Mouse (Mus musculus) limb, embryonic 13.5 days (tissue): Measurements from ENCODE around the gene Ptprm. TPM values are rescaled to one million over a fixed set of nuclear protein-coding genes. Genes with fewer than 3 reads are reported as not detected.

Experiments
- ATAC-seq: fragments of 200-750 bp; cut with Nextera tagmentation; 2 replicates; pipeline ENCODE4 v1.8.0; 2017; ENCODE audit warnings: low read depth, moderate number of reproducible peaks, moderate TSS enrichment; ENCODE audit not compliant: low FRiP score
- H3K27ac ChIP-seq: fragments of 300-500 bp; sonication (generic); 2 replicates; pipeline ENCODE4 v1.5.1; 2015; ENCODE audit warnings: inconsistent platforms, mild to moderate bottlenecking, moderate library complexity
- H3K27me3 ChIP-seq: fragments of 300-500 bp; sonication (generic); 2 replicates; pipeline ENCODE4 v1.6.1; 2015; ENCODE audit warnings: mild to moderate bottlenecking, inconsistent platforms
- H3K36me3 ChIP-seq: fragments of 300-500 bp; sonication (generic); 2 replicates; pipeline ENCODE4 v1.6.1; 2015; ENCODE audit warnings: inconsistent platforms, mild to moderate bottlenecking, moderate library complexity
- H3K4me1 ChIP-seq: fragments of 300-500 bp; sonication (generic); 2 replicates; pipeline ENCODE4 v1.6.1; 2015; ENCODE audit warnings: inconsistent platforms
- H3K4me2 ChIP-seq: fragments of 300-500 bp; sonication (generic); replicated peaks from 2 replicates; pipeline ENCODE4 v1.6.1; 2015; ENCODE audit warnings: inconsistent platforms, mild to moderate bottlenecking, moderate library complexity
- H3K4me3 ChIP-seq: fragments of 300-500 bp; sonication (generic); 2 replicates; pipeline ENCODE4 v1.5.1; 2015; ENCODE audit warnings: moderate library complexity, mild to moderate bottlenecking, inconsistent platforms
- H3K9ac ChIP-seq: fragments of 300-500 bp; sonication (generic); 2 replicates; pipeline ENCODE4 v1.6.1; 2015; ENCODE audit warnings: mild to moderate bottlenecking, inconsistent platforms
- H3K9me3 ChIP-seq: fragments of 300-500 bp; sonication (generic); 2 replicates; pipeline ENCODE4 v1.6.1; 2016; ENCODE audit warnings: inconsistent platforms
- WGBS: fragments of 180-500 bp; shearing (Covaris S2); methylation state at CpG from one replicate; pipeline ENCODE4 v1.1.7; 2015; 5-methylcytosine and 5-hydroxymethylcytosine counted together
- polyA plus RNA-seq: library from polyadenylated mRNA; unstranded; fragments of >200 nt; fragmentation: Nextera tagmentation; extraction: Ambion mirVana; gene quantifications from 2 replicates; pipeline ENCODE4 v1.2.1, GENCODE M21; 2015

The Ptprm gene
- polyA plus RNA-seq, 1 experiment from 2014 or later: 14.9 TPM

DNA sequence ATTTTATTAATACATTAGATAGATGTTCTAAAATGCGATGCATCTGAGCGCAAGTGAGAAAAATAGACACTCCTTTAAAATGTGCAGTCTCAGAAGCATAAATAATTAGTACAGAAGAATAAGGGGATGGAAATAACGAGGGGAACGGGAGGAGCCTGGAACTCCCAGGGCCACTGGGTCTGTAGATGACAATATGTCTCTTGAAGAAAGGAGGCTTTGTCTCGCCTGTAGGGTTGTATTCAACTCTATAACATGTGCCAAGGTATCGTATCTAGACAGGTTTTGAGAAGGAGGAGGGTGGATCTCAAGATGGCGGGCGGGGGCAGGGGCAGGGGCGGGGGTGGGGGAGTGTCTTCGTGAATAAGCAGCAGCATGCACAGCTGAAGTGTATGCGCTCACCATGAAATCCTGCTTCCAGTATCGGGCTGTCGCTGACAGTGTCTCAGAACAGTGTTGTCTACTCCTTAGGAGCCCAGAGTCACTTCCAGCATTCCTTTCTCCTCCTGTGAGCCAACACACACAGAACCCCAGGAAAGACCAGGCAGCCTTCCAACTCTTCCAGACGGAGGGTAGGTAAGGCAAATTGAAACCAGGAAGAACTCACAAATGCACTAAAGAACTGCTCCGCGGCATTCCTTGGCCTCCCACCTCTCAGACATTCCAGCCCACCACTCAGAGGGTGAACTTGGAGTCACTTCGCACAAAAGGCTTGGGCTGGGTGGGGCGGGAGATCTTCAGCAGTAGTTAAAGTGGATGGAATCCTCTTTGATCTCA, 50.7 kb downstream of the Ptprm start:
- no peaks in the 10 kb centered on the region for H3K27me3 ChIP-seq
- WGBS: 56% methylated on average over 18 of the region's 18 CpGs

DNA sequence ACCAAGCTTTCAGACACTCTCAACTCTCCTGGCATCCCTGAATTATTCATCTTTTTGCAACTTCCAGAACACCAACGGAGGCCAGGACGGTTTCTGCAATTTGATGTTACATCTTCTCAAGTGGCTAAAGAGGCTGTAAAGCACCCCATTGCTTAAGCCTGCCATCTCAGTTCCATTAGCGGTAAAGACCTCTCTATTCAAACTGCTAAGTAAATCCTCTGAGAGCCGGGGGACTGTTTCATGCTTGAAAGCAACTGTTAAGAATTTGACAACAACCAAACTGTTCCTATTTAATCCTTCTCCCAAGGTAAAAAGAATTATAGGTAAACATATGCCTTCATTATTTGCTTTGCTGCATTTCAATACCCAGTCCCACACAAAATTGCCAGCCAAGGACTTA, 51.7 kb downstream of the Ptprm start:
- H3K4me3 ChIP-seq: no peak overlapping the region
- no peaks in the 10 kb centered on the region for H3K27me3 ChIP-seq
- H3K27ac ChIP-seq: no peak overlapping the region
- peaks cover 36% of the 10 kb centered on the region for H3K4me1 ChIP-seq
- H3K9ac ChIP-seq: no peak overlapping the region
- H3K9me3 ChIP-seq: peaks cover 6% of the 10 kb centered on the region; the same call in 1 of the 2 replicates
- 62% methylated on average over 4 of the region's 4 CpGs for WGBS
- H3K4me2 ChIP-seq: no peak overlapping the region
- ATAC-seq: no peak
- no peaks in the 10 kb centered on the region for H3K36me3 ChIP-seq

More for the DNA sequence above, 50.7 kb downstream of the Ptprm start:
- Histone ChIP-seq H3K9ac (no peak overlapping the region), H3K9me3 (peaks cover 6% of the 10 kb centered on the region; the same call in 1 of the 2 replicates), H3K27ac (peak overlapping the region; percentile 28; the same call in 1 of the 2 replicates), H3K36me3 (no peaks in the 10 kb centered on the region), H3K4me3 (no peak overlapping the region), H3K4me1 (peaks cover 34% of the 10 kb centered on the region), H3K4me2 (peak overlapping the region; percentile 16; the same call in 1 of the 2 replicates)
- ATAC-seq: peak; percentile 86

- Histone ChIP-seq H3K4me3 (no peak overlapping the region), H3K36me3 (no peaks in the 10 kb centered on the region), H3K9me3 (peaks cover under 1% of the 10 kb centered on the region; the same call in 1 of the 2 replicates), H3K27ac (no peak overlapping the region), H3K9ac (no peak overlapping the region), H3K27me3 (no peaks in the 10 kb centered on the region), H3K4me2 (no peak overlapping the region), H3K4me1 (peaks cover 36% of the 10 kb centered on the region)
- no peak for ATAC-seq
- WGBS: 88% methylated on average over 4 of the region's 4 CpGs
These were observed 52.2 kb downstream of the Ptprm start for GRCm38 (mm10) chr17:67302074-67302473.

- no peaks in the 10 kb centered on the region for H3K27me3 ChIP-seq
- peaks cover 36% of the 10 kb centered on the region for H3K4me1 ChIP-seq
- no peaks in the 10 kb centered on the region for H3K36me3 ChIP-seq
- H3K4me2 ChIP-seq: no peak overlapping the region
- H3K27ac ChIP-seq: no peak overlapping the region
- no peak overlapping the region for H3K9ac ChIP-seq
- ATAC-seq: no peak
- no peak overlapping the region for H3K4me3 ChIP-seq
- H3K9me3 ChIP-seq: no peaks in the 10 kb centered on the region
- 93% methylated on average over 4 of the region's 4 CpGs for WGBS
These were observed 52.9 kb downstream of the Ptprm start for GRCm38 (mm10) chr17:67301367-67301766.

DNA sequence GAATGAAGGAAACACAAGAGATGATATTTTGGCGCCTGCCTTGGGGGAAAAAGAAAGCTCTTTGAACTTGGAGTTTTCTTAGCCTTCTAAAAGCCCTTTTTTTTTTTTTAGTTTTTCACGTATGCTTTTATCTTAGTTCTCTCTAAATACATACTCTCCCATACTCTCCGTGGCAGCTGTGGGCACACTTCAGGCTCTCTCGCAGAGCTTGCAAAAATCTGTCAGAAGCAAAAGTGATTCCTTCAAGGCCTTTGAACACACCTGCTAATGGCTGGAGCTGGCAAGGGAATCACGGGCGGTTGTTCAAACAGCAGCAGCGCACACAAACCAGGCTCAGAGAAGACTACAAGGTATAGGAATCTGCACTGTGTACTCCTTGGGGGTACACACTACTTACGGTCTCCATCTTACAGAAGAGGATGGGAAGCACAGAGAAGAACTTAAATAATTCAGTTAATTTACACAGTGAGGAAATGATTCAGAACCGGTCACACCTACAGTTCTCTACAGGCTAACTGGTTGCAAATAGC, 55.9 kb downstream of the Ptprm start:
- H3K36me3 ChIP-seq: no peaks in the 10 kb centered on the region
- no peaks in the 10 kb centered on the region for H3K27me3 ChIP-seq
- H3K4me2 ChIP-seq: no peak overlapping the region
- no peak for ATAC-seq
- H3K4me1 ChIP-seq: peaks cover 15% of the 10 kb centered on the region
- no peak overlapping the region for H3K4me3 ChIP-seq
- 77% methylated on average over 9 of the region's 9 CpGs for WGBS
- no peak overlapping the region for H3K27ac ChIP-seq
- H3K9ac ChIP-seq: no peak overlapping the region
- no peaks in the 10 kb centered on the region for H3K9me3 ChIP-seq

- no peaks in the 10 kb centered on the region for H3K36me3 ChIP-seq
- H3K27me3 ChIP-seq: peaks cover 4% of the 10 kb centered on the region; the same call in 1 of the 2 replicates
- no peak for ATAC-seq
- peaks cover 4% of the 10 kb centered on the region; the same call in 1 of the 2 replicates for H3K4me1 ChIP-seq
- H3K4me2 ChIP-seq: no peak overlapping the region
- H3K9me3 ChIP-seq: no peaks in the 10 kb centered on the region
- no peak overlapping the region for H3K9ac ChIP-seq
- WGBS: 82% methylated on average over 13 of the region's 13 CpGs
- H3K4me3 ChIP-seq: no peak overlapping the region
- no peak overlapping the region for H3K27ac ChIP-seq
These were observed 57.4 kb downstream of the Ptprm start for GRCm38 (mm10) chr17:67296604-67297595.

- 9% methylated on average over 16 of the region's 16 CpGs for WGBS
- Histone ChIP-seq H3K4me3 (peak overlapping the region; percentile 10; the same call in 1 of the 2 replicates), H3K36me3 (no peaks in the 10 kb centered on the region), H3K9ac (no peak overlapping the region), H3K27ac (no peak overlapping the region), H3K9me3 (no peaks in the 10 kb centered on the region), H3K27me3 (peaks cover 11% of the 10 kb centered on the region), H3K4me1 (peaks cover 15% of the 10 kb centered on the region), H3K4me2 (peak overlapping the region; percentile 42)
- ATAC-seq: 0 out of 2 replicates have a peak, but pooled peaks have one; percentile 40
These were observed 63.5 kb downstream of the Ptprm start for GRCm38 (mm10) chr17:67290662-67291240.

DNA sequence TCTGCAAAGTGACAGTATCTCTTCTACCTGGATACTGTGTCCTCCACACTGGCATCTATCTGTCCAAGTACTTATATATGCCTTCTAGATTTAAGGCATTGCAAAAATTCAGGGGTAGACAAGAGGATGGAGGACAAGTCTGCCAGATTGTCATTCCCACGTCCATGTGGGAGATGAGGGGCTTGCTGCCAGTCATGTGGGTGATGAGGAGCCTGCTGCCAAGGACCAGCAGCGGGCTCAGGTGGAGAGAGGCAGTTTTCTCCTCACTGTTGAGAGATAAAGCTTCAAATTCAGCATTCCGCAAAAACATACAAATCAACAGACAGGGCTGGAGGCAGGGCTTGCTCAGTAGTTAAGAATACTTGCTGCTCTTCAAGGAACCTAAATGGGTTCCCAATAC, 66.8 kb downstream of the Ptprm start:
- Histone ChIP-seq H3K9ac (no peak overlapping the region), H3K27me3 (peaks cover 11% of the 10 kb centered on the region), H3K4me2 (no peak overlapping the region), H3K27ac (no peak overlapping the region), H3K9me3 (no peaks in the 10 kb centered on the region), H3K36me3 (no peaks in the 10 kb centered on the region), H3K4me3 (no peak overlapping the region), H3K4me1 (peaks cover 15% of the 10 kb centered on the region)
- ATAC-seq: no peak
- 74% methylated on average over 3 of the region's 3 CpGs for WGBS

- WGBS: 40% methylated on average over 13 of the region's 13 CpGs
- no peak overlapping the region for H3K27ac ChIP-seq
- no peak for ATAC-seq
These were observed 72.6 kb downstream of the Ptprm start for GRCm38 (mm10) chr17:67281640-67282170.

GRCm38 (mm10) chr17:67277124-67277910, 76.9 kb downstream of the Ptprm start:
- ATAC-seq: no peak
- no peak overlapping the region for H3K4me2 ChIP-seq
- WGBS: 87% methylated on average over 13 of the region's 13 CpGs

More at GRCm38 (mm10) chr17:67281640-67282170, 72.6 kb downstream of the Ptprm start:
- Histone ChIP-seq H3K4me3 (no peak overlapping the region), H3K9me3 (no peaks in the 10 kb centered on the region), H3K4me2 (no peak overlapping the region), H3K4me1 (peaks cover 2% of the 10 kb centered on the region; the same call in 1 of the 2 replicates), H3K36me3 (no peaks in the 10 kb centered on the region), H3K27me3 (no peaks in the 10 kb centered on the region), H3K9ac (no peak overlapping the region)

More at GRCm38 (mm10) chr17:67277124-67277910, 76.9 kb downstream of the Ptprm start:
- no peak overlapping the region for H3K9ac ChIP-seq
- H3K27me3 ChIP-seq: no peaks in the 10 kb centered on the region
- no peaks in the 10 kb centered on the region for H3K36me3 ChIP-seq
- H3K4me1 ChIP-seq: peaks cover 10% of the 10 kb centered on the region; the same call in 1 of the 2 replicates
- no peak overlapping the region for H3K4me3 ChIP-seq
- no peak overlapping the region for H3K27ac ChIP-seq
- H3K9me3 ChIP-seq: no peaks in the 10 kb centered on the region
